Mouse (Mus musculus): ENCODE data around the gene Prima1.

Prima1 gene

DNA sequence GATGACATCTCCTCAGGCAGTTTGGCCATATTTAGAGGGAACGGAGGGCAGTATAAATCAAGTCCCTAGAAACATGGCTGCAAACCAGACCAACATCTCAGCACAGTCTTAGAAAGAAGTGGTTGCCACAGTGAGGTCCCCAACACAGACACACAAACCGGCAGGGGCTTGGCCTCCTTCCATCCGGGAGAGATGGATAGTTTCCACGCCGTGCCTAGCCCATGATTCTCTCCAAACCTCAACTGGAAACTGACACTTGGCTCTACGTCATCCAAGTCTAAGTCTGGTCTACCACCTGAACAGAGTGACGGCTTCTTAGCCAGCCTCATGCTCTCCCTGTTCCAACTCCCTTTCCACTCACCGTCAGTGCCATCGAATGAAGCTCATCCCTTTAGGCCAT lies 18.3 kb downstream of the Prima1 start:
- DNase-seq = no peak

DNA sequence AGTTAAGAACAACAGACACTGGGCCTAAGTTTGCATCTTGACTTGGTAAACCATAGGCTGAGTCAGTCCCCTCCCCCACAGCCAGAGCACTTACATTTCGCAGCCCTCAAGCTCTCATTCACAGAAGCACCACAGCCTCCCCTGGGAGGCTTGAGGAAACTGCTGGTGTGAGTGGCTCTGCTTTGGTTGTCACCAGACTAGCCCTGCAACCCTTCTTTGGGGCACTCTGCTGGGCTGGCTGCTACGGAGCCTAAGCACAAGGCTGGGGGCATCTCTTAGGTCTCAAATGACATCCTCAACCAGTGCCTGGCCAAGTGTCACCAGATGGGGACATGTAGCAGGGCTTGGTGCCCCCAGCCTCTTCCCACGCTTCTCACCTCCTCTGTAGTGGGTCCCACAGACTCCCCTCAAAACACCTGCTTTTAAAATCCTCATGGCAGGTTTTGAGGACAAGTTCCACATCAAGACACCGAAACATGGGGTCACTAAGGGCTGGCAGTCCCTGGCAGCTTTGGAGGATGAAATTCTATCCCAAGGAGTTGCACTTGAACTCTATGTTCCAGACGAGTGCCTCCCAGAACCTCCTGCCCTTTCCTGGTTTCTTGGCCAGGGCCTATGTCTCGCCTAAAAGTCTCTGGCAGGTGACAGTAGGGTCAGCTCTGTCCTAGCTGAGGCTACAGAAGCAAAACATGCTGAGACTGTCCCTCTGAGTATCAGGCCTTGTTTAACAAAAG lies 25.9 kb downstream of the Prima1 start:
- peak in 1 of 2 experiments; percentile 4 for DNase-seq

DNA sequence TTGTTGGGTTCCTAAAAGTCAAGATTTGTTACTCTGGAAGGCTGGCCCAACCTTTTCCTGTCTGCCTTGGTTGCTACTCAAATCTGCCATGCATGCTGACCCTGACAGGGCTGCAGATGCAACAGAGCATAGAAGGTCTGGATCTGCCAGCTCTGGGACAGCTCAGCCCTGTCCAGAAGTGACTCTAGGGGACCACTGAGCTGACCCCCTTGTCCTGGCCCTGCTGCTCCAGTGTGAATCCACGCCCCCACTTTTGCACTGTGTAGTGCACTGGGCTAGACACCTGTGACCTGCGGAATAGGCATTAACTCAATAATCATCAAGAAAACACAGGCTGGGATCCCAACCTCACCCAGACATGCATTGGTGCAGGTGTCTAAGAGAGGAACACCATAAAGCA lies 27.2 kb downstream of the Prima1 start:
- DNase-seq = no peak

DNA sequence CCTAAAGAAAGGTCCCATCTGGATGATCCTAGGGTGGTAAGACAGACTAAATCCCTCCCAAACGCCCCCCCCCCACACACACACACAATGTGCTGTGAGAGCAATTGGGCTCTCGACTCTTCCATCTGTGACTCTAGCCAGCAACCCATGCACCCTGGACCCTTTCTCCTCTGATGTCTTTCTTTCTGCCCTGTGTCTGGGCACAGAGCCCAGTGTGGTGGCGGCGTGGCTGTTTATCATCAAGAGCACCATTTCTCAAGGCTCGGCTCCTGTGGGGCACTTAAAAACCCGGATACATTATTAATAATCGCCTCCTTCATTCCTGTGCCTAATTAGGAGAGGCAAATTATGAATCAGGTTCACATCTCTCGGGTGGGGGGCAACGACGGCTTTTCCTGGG lies 27.7 kb downstream of the Prima1 start:
- peak; percentile 54 to 59 for DNase-seq

DNA sequence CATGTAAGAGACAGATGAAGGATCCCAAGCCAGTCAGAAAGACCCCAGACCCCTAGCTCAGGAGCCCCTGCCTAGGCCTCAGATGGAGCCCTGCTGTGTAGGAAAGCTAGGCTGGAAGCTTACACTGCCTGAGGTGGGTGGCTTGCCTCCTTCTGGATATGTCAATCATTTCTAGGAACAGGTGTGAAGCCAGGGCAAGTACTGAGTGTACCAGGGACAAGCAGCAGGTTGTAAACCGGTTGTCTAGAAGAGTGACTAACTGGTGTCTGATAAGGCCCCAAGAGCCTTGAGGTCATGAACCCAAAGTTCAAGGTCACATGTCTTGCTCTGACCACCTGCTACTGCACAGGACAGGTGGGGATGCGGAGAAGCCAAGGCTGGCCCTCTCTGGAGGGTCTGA lies 28.4 kb downstream of the Prima1 start:
- DNase-seq = no peak

DNA sequence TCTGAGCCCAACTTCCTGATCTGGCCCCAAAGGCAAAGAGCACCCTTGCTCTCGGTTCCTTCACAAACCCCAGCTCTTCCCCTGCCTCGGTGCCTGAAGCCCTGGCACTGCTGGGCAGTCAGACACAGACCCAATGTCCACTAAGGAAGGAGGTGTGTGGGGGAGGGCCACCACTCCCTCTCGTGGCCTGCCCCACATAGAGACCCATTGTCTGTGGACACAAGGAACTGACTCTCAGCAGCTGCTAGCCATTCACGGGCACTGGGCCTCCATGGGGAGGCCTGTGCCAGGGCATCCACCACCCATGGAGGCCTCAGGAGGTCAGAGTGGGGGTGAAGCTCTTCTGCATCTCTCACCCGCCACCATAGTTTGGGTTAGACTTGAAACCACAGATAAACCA lies 30.9 kb downstream of the Prima1 start:
- no peak for DNase-seq

DNA sequence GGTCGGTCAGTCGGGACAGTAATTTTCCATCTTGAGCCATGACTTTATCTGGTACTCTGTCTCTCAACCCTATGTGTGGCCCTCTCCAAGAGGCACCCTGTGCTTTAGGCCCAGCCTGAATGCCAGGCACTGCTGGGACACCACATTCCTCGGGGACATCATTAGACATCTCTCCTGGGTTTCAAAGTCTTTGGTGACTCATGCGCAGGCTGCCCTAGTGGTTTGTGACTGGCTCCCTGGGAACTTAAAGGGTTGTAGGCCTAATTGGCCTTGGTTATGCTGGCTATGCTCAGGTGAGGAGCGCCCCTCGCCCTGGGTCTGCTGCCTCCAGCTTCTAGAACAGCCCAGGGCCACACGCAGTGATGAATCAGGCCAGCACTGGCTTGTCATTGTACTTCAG lies 32.4 kb downstream of the Prima1 start:
- no peak for DNase-seq

DNA sequence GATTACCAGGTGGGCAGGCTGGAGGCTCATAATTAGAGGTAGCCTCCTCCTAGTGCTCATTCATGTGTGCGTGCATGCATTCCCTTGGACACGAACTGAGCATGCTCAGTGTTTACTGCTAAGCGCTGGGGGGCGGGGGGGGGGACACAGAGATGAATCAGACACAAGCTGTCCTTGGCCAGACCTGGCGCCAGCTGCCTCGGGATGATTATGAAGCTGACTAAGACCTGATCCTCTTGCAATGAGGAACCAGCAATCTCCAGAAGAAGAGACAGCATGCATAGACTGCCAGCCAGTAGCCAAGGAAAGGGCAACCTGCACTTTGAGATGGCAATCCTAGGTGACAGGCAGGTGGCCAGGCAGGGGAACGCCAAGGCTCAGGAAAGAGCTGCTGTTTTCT lies 36.4 kb downstream of the Prima1 start:
- DNase-seq = no peak

DNA sequence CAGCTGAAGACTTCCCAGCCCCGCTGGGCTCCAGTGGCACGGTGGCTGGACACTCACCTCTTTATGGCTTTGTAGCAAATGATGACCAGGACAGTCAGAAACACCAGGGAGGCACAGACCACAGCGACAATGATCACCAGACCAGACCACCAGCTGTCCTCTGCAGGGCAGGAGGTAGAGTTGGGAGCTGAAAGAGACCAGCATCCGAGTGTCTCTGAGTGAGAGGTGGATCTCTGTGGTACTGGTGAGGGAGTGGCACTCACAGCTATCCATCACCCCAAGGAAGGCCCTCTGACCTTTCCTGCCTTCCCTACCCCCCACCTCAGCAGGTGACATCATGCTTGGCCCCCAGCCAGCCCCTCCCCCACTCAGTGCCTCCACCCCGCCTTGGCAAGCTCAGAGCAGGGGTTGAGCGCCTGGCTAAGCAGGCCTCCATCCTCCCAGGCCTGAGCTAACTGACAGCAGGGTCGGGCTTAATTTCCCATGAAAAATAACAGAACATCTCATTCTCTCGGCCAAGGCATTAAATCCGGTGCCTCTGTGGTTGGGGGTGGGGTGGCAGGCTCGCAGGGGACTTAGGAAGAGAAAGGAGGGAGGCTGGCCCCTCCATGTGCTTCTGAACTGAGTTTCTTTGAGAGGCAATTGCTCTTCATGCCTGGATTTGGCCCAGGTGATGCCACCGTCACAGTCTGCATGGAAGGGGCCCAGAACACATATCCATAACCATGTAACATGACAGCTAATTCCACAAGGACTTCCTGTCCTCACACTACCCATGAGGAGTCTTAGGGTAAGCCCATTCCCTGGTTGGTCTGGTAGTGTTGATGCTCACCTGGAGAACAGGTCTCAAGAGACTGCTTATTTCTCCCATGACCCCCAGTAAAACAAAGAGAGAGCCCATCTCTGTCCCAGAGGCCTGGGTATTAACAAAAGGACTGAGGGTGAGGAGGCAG lies 39.1 kb downstream of the Prima1 start:
- DNase-seq = peak; percentile 15 to 70

DNA sequence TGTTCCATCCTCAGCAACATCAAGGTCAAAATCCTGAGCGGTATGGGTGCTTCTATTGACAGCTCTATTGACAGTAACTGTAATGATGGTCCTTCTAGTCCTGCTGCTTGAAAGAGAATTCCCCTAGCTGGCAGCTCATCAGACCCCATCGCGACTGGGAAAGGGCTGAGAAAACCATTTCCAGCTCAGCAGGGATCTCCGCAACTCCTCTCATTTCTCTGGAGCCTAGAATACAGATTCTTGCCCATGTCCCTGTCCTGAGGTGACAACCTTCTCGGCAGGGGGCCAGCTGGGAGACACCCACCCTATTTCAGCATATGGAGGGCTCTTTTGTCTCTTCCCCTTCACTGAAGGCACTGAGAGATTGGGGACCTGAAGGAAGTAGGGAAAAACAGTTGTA lies 49.0 kb downstream of the Prima1 start:
- no peak for DNase-seq

DNA sequence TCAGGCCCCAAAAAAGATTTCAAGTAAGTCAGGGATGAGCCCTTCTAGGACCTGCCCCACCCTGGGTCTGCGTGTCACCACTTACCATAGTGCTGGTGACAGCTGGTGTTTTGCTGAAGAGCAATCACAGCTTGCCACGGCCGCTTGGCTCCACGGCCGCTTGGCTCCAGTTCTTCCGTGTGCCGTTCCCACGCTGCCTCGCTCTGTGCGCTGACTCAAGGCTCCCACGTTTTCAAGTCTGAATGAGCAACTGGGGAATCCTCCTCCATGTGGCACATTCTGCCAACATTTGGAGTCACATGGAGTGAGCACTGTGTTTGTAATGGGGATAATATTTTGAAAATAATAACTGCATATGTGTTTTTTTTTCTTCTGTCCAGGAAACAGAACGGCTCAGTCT lies 52.2 kb downstream of the Prima1 start:
- DNase-seq = no peak

DNA sequence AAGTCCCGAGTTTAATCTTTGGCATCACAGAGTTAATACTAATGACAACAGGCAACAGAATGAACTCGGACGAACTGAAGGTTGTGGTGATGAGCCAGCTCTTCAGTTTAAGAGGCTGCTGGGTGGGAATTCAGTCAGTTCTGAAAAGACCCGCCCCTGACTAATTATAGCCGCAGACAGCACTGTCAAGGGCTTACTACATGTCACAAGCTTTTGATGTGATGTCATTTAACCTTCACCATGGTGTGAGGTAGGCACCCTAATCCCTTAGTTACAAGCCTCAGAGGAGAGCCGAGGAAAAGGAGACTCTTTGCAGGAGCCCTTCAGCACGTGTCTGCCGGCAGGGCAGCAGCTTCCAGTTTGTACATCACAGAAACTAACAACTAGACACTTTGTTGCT lies 53.7 kb downstream of the Prima1 start:
- DNase-seq = no peak

DNA sequence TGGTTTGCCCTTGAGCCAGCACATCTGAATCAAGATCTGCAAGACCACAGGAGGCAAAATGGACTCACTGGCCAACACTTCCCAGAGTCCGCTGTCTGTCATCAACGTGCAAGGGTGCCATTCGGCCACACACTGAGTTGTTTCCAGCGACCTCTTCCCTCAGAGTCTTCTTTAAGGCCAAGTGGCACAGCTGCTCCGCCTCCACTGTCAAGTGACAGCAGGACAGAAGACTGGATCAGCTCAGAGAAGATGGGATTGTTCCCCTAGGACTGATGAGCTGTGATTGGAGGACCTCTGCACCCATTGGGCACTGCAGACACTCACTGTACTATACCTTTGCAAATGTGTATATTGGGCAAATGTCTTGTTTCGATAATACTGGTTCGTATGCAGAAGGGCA lies 54.9 kb downstream of the Prima1 start:
- no peak for DNase-seq

DNA sequence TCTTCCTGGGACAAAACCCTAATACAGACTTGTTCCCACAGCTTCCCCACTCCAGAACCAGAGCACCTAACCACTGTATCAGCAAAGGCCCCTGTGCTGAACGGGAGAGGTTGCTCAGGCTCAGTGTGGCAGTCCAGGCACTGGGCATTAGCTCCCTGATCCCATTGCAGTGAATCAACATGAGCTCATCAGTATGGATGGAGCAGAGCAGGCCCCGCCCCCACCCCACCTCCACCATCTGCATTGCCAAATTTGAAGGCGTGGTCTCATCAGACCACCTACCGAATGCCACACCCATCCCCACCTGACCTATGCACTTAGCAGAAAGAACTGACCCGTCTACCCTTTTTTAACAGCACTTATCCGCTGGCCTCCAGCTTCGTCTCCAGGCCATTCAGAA lies 58.9 kb downstream of the Prima1 start:
- DNase-seq = no peak

DNA sequence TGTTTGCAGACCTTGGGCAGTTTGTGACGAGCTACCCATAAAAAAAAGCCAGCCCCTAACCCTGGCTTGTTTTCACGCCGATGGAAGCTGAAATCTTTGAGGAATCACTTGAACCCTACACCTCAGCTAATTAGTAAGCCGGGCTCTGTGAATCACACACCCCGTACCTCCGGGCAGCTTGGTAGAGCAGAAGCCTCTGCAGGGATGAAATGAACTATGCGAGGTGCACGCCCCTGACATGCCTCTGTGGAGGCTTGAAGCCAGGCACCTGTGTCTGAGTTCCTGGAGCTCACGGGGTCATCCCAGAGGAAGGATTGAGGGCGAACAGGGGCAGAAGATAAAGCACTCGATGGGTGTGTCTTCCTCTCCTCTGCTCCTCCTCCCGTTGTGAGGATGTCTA lies 73.1 kb downstream of the Prima1 start:
- no peak for DNase-seq

DNA sequence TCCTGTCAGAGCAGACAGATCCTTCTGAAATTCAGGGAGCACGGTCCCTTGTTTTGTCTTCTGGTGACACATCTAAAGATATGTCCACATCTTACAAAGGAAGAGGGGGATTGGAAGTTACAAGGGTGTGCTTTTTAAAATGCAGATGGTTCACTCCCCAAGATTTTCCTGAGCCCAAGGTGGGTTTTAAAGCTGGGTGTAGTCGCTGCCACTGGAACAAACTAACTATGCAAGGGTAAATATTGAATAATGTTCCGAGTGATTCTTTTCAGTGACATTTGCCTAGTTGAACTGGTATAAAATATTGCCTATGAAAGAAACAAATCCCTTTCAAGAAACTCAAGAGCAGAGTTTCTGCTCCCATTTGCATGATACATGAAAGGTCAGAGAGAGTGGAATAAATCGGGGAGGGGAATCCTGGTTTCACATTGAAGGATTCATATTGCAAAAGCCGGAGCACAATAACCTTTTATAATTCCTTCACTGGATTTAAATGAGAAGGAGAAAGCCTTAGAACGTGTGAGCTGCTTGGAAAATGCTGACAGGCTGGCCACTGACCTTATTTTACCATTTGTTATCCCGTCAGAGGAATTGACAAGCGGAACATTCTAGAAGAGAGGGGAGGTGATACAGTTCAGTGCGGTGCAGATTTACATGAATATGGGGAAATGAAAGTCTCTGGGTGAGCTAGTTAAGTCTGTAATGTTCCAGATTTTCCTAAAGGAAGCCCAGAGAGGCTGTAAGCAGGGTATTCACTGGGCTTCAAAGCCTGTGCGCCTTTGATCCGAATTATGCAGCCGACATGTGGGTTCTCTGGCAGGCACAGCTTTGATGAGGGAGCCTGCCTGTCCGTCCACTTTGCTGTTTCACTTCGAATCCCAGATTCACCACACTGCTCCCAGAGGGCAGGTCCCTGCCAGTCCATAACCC lies 77.6 kb downstream of the Prima1 start:
- DNase-seq = no peak

DNA sequence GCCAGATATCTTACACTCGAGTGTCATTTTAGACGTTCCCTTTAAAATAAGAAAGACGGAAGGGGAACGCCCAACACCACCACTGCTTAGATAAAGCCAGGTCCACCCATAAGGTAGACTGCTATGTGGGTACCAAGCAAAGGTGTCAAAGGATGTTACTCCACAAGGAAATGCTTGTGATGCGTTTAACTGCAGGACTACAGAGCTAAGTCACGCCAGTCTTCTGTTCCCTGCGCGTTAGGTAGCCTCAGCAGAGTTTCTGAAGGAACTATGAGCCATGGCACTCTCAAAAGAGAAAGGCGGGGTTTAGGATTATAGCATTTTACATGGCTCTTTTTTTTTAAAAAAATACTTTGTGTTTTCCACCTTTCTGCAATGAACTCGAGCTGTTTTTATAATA lies 78.4 kb downstream of the Prima1 start:
- DNase-seq = no peak

DNA sequence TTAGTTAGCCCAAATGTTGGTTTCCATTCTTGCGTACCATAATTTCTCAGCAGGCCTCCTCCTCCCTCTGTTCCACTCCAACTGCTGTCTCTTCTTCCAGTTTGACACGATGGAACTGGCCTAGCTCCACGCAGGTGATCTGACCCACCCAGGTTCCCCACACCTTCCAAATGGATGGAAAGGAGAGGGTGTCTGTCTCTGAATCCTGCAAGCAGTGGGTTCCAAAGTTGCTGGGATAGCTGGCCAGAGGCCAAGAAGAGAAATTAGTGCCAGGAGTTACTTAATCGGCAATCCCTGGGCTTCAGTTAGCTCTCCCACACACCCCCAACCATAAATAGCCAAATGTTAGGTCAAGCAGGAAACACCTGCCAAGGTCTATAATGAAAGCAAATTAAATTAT lies 81.2 kb downstream of the Prima1 start:
- DNase-seq = no peak

DNA sequence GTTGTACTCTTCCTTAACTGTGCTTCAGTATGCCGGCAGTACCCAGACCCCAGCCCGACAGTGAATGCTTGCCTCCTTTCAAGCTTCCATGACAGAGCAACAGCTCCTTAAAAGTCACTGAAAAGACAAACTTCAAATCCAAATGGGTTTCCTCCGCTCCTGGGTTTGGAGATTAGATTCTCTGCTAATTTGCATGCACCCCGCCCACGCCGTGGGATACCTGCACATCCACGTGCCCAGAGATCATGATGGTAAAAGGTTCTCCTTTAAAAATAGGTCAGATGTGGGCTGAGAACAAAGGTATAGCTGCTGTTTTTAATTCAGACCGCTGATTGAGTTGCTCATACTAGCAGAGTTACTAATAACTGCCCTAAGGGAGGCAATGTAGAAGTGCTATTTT lies 82.9 kb downstream of the Prima1 start:
- DNase-seq = no peak

DNA sequence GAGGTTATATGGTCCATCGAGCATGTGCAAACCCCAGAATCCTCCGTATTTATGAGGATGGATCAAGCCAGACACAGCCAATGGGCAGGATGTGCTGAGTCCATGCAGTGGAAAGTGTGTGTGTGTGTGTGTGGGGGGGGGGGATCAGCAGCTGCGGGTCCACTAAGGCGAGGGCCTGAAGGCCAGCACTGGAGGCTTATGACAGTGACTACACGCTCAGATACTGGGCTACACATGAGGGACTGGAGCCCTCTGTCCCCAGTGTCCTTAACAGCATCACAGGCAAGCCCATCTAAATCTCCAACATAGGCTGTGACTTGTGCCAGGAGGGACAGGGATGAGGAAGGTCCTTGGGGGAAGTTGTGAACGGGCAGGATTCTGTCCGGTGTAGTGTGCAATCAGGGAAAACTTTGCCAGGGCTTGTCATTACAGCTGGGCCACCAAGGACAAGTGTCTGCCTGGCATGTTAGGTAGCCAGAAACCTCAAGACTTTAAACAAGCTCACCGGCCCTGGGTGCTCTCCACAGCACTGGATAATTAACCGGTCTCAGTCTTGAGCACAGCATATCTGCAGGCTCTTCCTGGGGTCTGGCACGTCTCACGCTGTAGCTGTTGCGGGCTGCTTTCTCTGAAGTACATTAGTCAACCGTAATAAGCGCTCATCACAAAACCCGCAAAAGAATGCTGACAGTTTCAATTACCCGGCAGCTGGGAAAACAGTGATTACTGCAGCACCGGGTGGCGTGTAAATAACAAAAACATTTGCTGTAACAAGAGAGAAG lies 84.6 kb downstream of the Prima1 start:
- DNase-seq = no peak

DNA sequence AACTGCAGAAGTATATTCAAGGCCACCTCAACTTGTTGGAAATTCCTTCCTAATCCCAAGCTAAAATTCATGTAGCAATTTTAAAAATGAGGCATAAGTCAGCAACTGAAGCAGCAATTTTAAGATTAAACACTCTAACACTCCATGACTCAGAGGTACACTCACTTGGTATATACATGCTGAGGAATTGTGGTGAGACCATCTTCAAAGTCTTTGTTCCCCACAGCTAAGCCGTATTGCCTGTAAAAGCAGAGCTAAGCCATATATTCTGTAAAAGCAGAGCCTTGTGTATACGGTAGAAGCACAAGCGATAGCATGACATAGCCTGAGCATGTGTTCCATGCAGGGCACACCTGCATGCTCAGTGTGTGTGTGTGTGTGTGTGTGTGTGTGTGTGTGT lies 86.5 kb downstream of the Prima1 start:
- DNase-seq = no peak

DNA sequence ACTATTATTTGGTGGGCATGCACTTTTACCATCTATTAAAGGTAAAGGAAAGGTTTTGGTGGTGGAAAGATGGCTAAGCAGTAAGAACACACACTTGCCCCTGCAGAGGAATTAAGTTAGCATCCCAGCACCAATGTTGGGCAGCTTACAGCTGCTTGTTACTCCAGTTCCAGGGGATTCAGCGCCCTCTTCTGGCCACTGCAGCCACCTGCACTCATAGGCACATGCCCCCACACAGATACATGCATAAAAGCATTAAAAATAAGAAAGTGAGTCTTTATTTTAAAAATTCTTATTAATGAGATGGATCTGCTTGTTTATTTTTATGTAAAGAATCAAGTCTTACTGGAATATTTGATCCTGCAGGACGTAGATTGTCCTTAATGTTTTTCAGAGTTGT lies 87.0 kb downstream of the Prima1 start:
- DNase-seq = no peak
